Mouse (Mus musculus): ENCODE data around the gene Ddx24. TPM values are rescaled to one million over a fixed set of nuclear protein-coding genes. Genes with fewer than 3 reads are reported as not detected.

The Ddx24 gene
- total and polyA plus RNA-seq, 3 experiments, result 76.2 to 125 (median 83.0) TPM

DNA sequence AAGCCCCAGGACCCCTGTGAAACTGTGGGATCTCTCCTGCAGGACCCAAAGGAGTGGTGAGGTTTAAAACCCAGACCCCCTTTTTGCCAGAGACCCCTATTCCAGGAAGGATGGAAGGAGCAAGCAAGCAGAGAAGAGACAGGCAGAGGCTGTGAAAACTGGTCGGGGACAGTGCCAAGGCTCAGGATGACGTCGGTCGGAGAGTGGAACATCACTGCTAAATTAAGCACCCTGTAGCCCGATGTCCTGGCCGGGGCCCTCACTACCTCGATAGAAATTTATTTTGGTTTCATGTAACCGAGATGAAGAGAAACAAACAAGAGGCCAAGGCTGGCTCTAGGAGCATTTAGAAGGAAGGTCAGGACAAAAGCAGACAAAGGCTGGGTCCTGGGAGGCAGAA lies 67.4 kb downstream of the Ddx24 start:
- Histone ChIP-seq H3K4me2 (ENCODE audit: insufficient read depth, low read depth, poor library complexity, severe bottlenecking) (peak overlapping the region; percentile 35), H3K27ac (ENCODE audit: insufficient read depth, low read depth) (no peak overlapping the region), H3K4me3 (replicated peaks in 1 of 3; ENCODE audit: low read depth in 2 of 3, low read length in 2 of 3, poor library complexity in 1 of 3) (peak overlapping the region in 1 of 3 experiments; percentile 4), H3K9me3 (replicated peaks; ENCODE audit: low read length) (peaks cover 4% of the 10 kb centered on the region), H3K27me3 (replicated peaks) (peaks cover 2% of the 10 kb centered on the region), H3K36me3 (replicated peaks in 1 of 2; ENCODE audit: control insufficient read depth in 1 of 2, insufficient read depth in 1 of 2, low read length in 1 of 2) (no peaks in the 10 kb centered on the region), H3K4me1 (ENCODE audit: control insufficient read depth in 1 of 2, insufficient read depth in 2 of 2) (peaks cover 23 to 54% of the 10 kb centered on the region in 2 experiments), H3K79me2 (replicated peaks; ENCODE audit: control insufficient read depth, extremely low read depth, insufficient read depth, poor library complexity, severe bottlenecking) (no peaks in the 10 kb centered on the region), H3K9ac (ENCODE audit: insufficient read depth, low read depth) (no peak overlapping the region)
- DNase-seq (ENCODE audit: extremely low read depth), result no peak
- dilution Hi-C loops (cut with MboI; ENCODE audit: extremely low pct_ligation_motif_present, extremely low pct_unique_long_range_greater_than_20kb, low sequenced_read_pairs) (no loop called here), in situ Hi-C loops (cut with MboI; ENCODE audit: low pct_ligation_motif_present, low pct_unique_long_range_greater_than_20kb, low sequenced_read_pairs) (no loop called here)
- TF ChIP-seq MYC (IDR thresholded peaks at IDR 0.05; ENCODE audit: low read depth, low read length) (no peak), MAFK (IDR thresholded peaks at IDR 0.05; ENCODE audit: insufficient replicate concordance, low read length) (no peak), PAX5 (IDR thresholded peaks at IDR 0.05; ENCODE audit: low read length) (no peak), RAD21 (IDR thresholded peaks at IDR 0.05; ENCODE audit: low read depth, low read length) (no peak), SMC3 (IDR thresholded peaks at IDR 0.05; ENCODE audit: low read depth, low read length) (no peak), MXI1 (IDR thresholded peaks at IDR 0.05; ENCODE audit: low read depth, low read length) (no peak), JUND (conservative IDR thresholded peaks at IDR 0.05; ENCODE audit: low read depth, low read length) (no peak), RCOR1 (conservative IDR thresholded peaks at IDR 0.05; ENCODE audit: low read depth, low read length) (no peak), ETS1 (conservative IDR thresholded peaks at IDR 0.05; ENCODE audit: low read depth, low read length) (no peak)

Other genes starting within 250 kb of the Ddx24 start
- not detected in 2 replicates for gene Prima1, start 183.7 kb downstream of the Ddx24 start, total RNA-seq (2012; rRNA removed)
- gene Prima1, start 183.7 kb downstream of the Ddx24 start, total RNA-seq (2014; rRNA removed), result not detected in 2 replicates
- not detected in 2 replicates for gene Prima1, start 183.7 kb downstream of the Ddx24 start, polyA plus RNA-seq (2012; ENCODE audit: insufficient read length, low read depth)
- gene Fam181a, start 114.9 kb downstream of the Ddx24 start, total RNA-seq (2012; rRNA removed), result not detected in 2 replicates
- not detected in 2 replicates for gene Fam181a, start 114.9 kb downstream of the Ddx24 start, total RNA-seq (2014; rRNA removed)
- gene Fam181a, start 114.9 kb downstream of the Ddx24 start, polyA plus RNA-seq (2012; ENCODE audit: insufficient read length, low read depth), result not detected in 2 replicates
- 4.1 and 5.5 TPM in 2 replicates for gene Asb2, start 69.8 kb downstream of the Ddx24 start, total RNA-seq (2012; rRNA removed)
- 5.3 and 6.2 TPM in 2 replicates for gene Asb2, start 69.8 kb downstream of the Ddx24 start, total RNA-seq (2014; rRNA removed)
- gene Asb2, start 69.8 kb downstream of the Ddx24 start, polyA plus RNA-seq (2012; ENCODE audit: insufficient read length, low read depth), result 2.7 and 3.0 TPM in 2 replicates
- gene Otub2, start 37.1 kb downstream of the Ddx24 start, total RNA-seq (2012; rRNA removed), result 5.4 and 11.5 TPM in 2 replicates
- 6.8 and 7.6 TPM in 2 replicates for gene Otub2, start 37.1 kb downstream of the Ddx24 start, total RNA-seq (2014; rRNA removed)
- 3.0 and 3.1 TPM in 2 replicates for gene Otub2, start 37.1 kb downstream of the Ddx24 start, polyA plus RNA-seq (2012; ENCODE audit: insufficient read length, low read depth)
- 0.34 and 1.2 TPM in 2 replicates for gene 9330161L09Rik, start 18.0 kb downstream of the Ddx24 start, total RNA-seq (2012; rRNA removed)
- gene 9330161L09Rik, start 18.0 kb downstream of the Ddx24 start, total RNA-seq (2014; rRNA removed), result 0.24 and 0.50 TPM in 2 replicates
- gene 9330161L09Rik, start 18.0 kb downstream of the Ddx24 start, polyA plus RNA-seq (2012; ENCODE audit: insufficient read length, low read depth), result 0.33 and 0.54 TPM in 2 replicates
- gene Ifi27, start 8.4 kb upstream of the Ddx24 start, total RNA-seq (2012; rRNA removed), result 143 and 198 TPM in 2 replicates
- gene Ifi27, start 8.4 kb upstream of the Ddx24 start, total RNA-seq (2014; rRNA removed), result 135 and 150 TPM in 2 replicates
- gene Ifi27, start 8.4 kb upstream of the Ddx24 start, polyA plus RNA-seq (2012; ENCODE audit: insufficient read length, low read depth), result 132 and 142 TPM in 2 replicates
- 116 and 133 TPM in 2 replicates for gene Ifi27l2a, start 17.9 kb upstream of the Ddx24 start, total RNA-seq (2012; rRNA removed)
- gene Ifi27l2a, start 17.9 kb upstream of the Ddx24 start, total RNA-seq (2014; rRNA removed), result 262 and 289 TPM in 2 replicates
- 81.1 and 83.9 TPM in 2 replicates for gene Ifi27l2a, start 17.9 kb upstream of the Ddx24 start, polyA plus RNA-seq (2012; ENCODE audit: insufficient read length, low read depth)
- not detected in 2 replicates for gene Ifi27l2b, start 31.4 kb upstream of the Ddx24 start, total RNA-seq (2012; rRNA removed)
- gene Ifi27l2b, start 31.4 kb upstream of the Ddx24 start, total RNA-seq (2014; rRNA removed), result not detected in 2 replicates
- gene Ifi27l2b, start 31.4 kb upstream of the Ddx24 start, polyA plus RNA-seq (2012; ENCODE audit: insufficient read length, low read depth), result not detected in 2 replicates
- 0.34 and 0.38 TPM in 2 replicates for gene Ppp4r4, start 106.5 kb upstream of the Ddx24 start, total RNA-seq (2012; rRNA removed)
- gene Ppp4r4, start 106.5 kb upstream of the Ddx24 start, total RNA-seq (2014; rRNA removed), result 0.54 and 0.68 TPM in 2 replicates
- 0.42 and 1.7 TPM in 2 replicates for gene Ppp4r4, start 106.5 kb upstream of the Ddx24 start, polyA plus RNA-seq (2012; ENCODE audit: insufficient read length, low read depth)
- gene Serpina10, start 205.6 kb upstream of the Ddx24 start, total RNA-seq (2012; rRNA removed), result not detected in 2 replicates
- gene Serpina10, start 205.6 kb upstream of the Ddx24 start, total RNA-seq (2014; rRNA removed), result not detected in 2 replicates
- gene Serpina10, start 205.6 kb upstream of the Ddx24 start, polyA plus RNA-seq (2012; ENCODE audit: insufficient read length, low read depth), result not detected in 2 replicates
- gene Serpina6, start 231.4 kb upstream of the Ddx24 start, total RNA-seq (2012; rRNA removed), result not detected in 2 replicates
- not detected in 2 replicates for gene Serpina6, start 231.4 kb upstream of the Ddx24 start, total RNA-seq (2014; rRNA removed)
- gene Serpina6, start 231.4 kb upstream of the Ddx24 start, polyA plus RNA-seq (2012; ENCODE audit: insufficient read length, low read depth), result not detected in 2 replicates